Mouse (Mus musculus) megakaryocyte, adult 5-6 weeks (primary cell): ENCODE measurements at regions not wholly inside any gene's neighbourhood (a gene's known extent, or its start where the extent isn't known, plus 50 kb on each side); places are given as distances from the start of the nearest gene placed in this dataset.
"Not testable (repeated sequence)": the region's sequence is repeated elsewhere in the genome, so short reads cannot be mapped to it uniquely, and the experiment has no call there.

Experiments
- ATAC-seq: 2 replicates; pipeline ENCODE4 v1.8.0; 2016; ENCODE audit warnings: mild to moderate bottlenecking, inconsistent platforms; ENCODE audit not compliant: poor library complexity, severe bottlenecking

GRCm38 (mm10) chr17:91733927-91734324 is 641.1 kb upstream of the Nrxn1 start:
- no peak for ATAC-seq

- ATAC-seq = no peak
Measured at GRCm38 (mm10) chr17:91733174-91733926, 640.5 kb upstream of the Nrxn1 start.

- no peak for ATAC-seq
Measured at GRCm38 (mm10) chr17:91710412-91710811, 617.5 kb upstream of the Nrxn1 start.

GRCm38 (mm10) chr17:91691063-91691462 is 598.2 kb upstream of the Nrxn1 start:
- ATAC-seq = no peak

- no peak for ATAC-seq
Measured at GRCm38 (mm10) chr17:91657449-91657848, 564.6 kb upstream of the Nrxn1 start.

- ATAC-seq = no peak
Measured at GRCm38 (mm10) chr17:91657036-91657435, 564.2 kb upstream of the Nrxn1 start.

- ATAC-seq = peak; percentile 57
Measured at GRCm38 (mm10) chr17:91631915-91632314, 539.0 kb upstream of the Nrxn1 start.

GRCm38 (mm10) chr17:91614175-91614574 is 521.3 kb upstream of the Nrxn1 start:
- ATAC-seq = not testable (repeated sequence)

GRCm38 (mm10) chr17:91589120-91589519 is 496.2 kb upstream of the Nrxn1 start:
- no peak for ATAC-seq

GRCm38 (mm10) chr17:91551058-91551691 is 458.3 kb upstream of the Nrxn1 start:
- not testable (repeated sequence) for ATAC-seq

- no peak for ATAC-seq
Measured at GRCm38 (mm10) chr17:91531488-91531887, 438.6 kb upstream of the Nrxn1 start.

- no peak for ATAC-seq
Measured at GRCm38 (mm10) chr17:91517256-91517655, 424.4 kb upstream of the Nrxn1 start.
